Mouse (Mus musculus): ENCODE data around the gene Rbfox3. TPM values are rescaled to one million over a fixed set of nuclear protein-coding genes. Genes with fewer than 3 reads are reported as not detected.

Gene Rbfox3
- polyA plus RNA-seq, 1 experiment from 2014 or later, result 55.2 TPM

DNA sequence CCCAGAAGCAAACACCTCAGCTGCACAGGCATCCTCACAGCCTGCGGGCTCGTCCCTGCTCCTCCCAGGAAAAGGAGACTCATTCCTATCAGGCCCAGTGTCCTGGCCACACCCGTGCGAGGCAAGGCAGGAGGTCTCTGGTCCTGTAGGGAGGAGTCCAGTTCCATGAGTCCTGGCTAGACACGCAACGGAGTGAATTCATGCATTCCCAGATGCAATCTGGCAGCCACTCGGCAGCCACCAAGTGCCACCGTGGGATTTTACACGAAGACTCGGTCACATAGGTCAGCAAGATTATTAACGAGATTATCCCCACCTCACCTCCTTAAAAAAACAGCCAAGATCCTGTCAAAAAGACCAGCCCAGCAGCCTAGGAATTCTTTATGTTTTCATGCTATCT, 37.4 kb downstream of the Rbfox3 start:
- no peak for ATAC-seq (ENCODE audit: low FRiP score)
- Histone ChIP-seq H3K9me3 (peaks cover 7% of the 10 kb centered on the region; the same call in 1 of the 2 replicates), H3K4me3 (no peak overlapping the region), H3K27me3 (no peaks in the 10 kb centered on the region), H3K9ac (no peak overlapping the region), H3K4me2 (no peak overlapping the region), H3K4me1 (replicated peaks) (peaks cover 37% of the 10 kb centered on the region), H3K36me3 (no peaks in the 10 kb centered on the region), H3K27ac (peak overlapping the region; percentile 87)
- 52% methylated on average over 11 of the region's 11 CpGs for WGBS

DNA sequence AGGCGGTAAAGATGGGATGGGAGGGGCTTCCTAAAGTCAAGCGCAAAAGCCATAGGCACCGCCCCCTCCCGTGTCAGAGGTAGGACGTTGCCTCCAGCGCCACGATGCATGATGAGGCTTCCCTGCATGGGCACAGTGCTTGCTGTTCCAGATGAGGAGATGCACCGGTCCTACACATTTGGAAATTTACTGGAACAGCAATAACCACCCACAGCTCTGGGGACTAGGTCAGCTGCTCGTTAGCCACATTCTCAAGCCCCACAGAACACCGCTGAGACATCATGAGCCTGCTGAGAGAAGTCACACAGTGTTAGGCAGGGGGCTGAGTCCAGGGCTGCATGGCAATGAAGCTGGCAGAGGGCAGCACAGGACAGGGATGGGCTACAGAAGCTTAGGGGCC, 39.9 kb downstream of the Rbfox3 start:
- Histone ChIP-seq H3K36me3 (peaks cover 9% of the 10 kb centered on the region), H3K4me1 (replicated peaks) (peaks cover 33% of the 10 kb centered on the region), H3K4me3 (no peak overlapping the region), H3K27me3 (no peaks in the 10 kb centered on the region), H3K27ac (no peak overlapping the region), H3K9ac (no peak overlapping the region), H3K4me2 (no peak overlapping the region), H3K9me3 (no peaks in the 10 kb centered on the region)
- WGBS, result 77% methylated on average over 10 of the region's 10 CpGs
- ATAC-seq (ENCODE audit: low FRiP score), result no peak

DNA sequence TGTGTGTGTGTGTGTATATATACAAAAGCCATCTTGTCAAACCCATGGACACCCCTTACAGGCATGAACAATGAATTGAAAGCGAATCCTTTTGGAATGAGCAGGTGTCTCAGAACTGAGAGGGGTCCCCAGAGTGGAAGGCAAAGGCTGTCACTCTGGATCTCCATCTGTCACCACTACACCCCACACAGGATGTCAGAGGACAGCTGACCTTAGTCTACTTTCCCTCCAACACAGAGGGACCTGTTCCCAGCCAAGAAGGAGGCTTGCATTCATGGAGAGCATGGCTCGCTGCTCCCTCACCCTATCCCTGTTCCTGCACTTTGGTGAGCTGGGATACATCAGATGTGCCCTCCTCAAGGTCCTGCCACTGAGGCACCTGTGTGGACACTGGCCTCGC, 48.0 kb downstream of the Rbfox3 start:
- Histone ChIP-seq H3K36me3 (peaks cover 3% of the 10 kb centered on the region), H3K9me3 (no peaks in the 10 kb centered on the region), H3K4me2 (no peak overlapping the region), H3K27me3 (no peaks in the 10 kb centered on the region), H3K9ac (no peak overlapping the region), H3K4me1 (replicated peaks) (peaks cover 51% of the 10 kb centered on the region), H3K27ac (peak overlapping the region; percentile 35; the same call in 1 of the 2 replicates), H3K4me3 (no peak overlapping the region)
- ATAC-seq (ENCODE audit: low FRiP score), result no peak
- WGBS, result 72% methylated on average over 3 of the region's 3 CpGs

DNA sequence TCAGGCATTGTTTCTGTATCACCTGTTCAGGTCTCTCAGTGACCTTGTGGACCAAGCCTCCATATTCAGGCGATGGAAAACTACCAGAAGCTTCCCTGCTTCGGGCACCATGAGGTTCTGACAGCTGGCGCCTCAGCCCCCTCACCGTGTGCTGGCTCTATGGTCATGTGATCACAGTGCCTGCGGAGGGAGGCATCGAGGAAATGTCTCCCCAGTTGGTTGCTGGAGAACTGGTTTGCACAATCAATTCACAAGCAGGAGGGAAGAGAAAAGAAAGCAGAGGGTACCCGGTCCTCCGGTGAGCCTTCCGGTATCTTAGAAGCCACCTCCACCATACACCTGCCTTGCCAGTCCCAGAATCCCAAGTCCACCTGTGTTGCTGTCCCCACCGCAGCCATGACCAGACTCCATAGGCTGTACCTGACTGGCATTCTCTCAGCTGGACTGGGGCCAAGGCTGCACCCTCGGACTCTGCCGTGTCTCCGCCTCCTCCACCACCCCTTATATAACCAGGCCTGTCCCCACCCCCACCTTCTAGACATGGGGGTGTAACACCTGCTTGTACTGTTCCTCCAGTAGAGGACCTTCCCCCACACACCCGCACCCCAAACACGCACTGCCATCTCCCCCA, 49.5 kb downstream of the Rbfox3 start:
- no peak overlapping the region for H3K9ac ChIP-seq
- ATAC-seq (ENCODE audit: low FRiP score), result no peak
- no peaks in the 10 kb centered on the region for H3K36me3 ChIP-seq
- no peak overlapping the region for H3K27ac ChIP-seq
- H3K4me3 ChIP-seq, result no peak overlapping the region
- no peak overlapping the region for H3K4me2 ChIP-seq
- peaks cover 64% of the 10 kb centered on the region for H3K4me1 ChIP-seq (replicated peaks)
- H3K27me3 ChIP-seq, result no peaks in the 10 kb centered on the region
- 84% methylated on average over 15 of the region's 15 CpGs for WGBS
- no peaks in the 10 kb centered on the region for H3K9me3 ChIP-seq

DNA sequence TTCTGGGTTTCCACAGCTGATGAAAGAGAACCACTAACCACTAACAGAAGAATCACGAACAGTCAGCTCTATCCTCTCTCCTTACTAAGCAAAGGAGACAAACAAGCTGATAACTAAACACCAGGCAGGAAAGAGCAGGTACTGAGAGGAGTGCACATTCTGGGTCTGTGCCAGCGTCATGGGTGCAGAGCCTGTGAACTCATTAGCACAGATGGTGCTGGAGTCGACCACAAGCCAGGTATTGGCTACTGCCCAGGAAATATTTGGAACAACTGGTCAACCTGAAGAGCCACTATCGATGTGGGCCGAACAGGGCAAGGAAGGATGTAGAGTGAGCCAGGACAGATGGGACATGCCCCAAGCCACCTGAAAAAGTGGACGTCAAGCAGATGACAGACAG, 50.2 kb downstream of the Rbfox3 start:
- no peaks in the 10 kb centered on the region for H3K27me3 ChIP-seq
- H3K4me2 ChIP-seq, result no peak overlapping the region
- no peaks in the 10 kb centered on the region for H3K9me3 ChIP-seq
- peaks cover 70% of the 10 kb centered on the region for H3K4me1 ChIP-seq (replicated peaks)
- H3K27ac ChIP-seq, result peak overlapping the region; percentile 48; the same call in 1 of the 2 replicates
- H3K9ac ChIP-seq, result no peak overlapping the region
- ATAC-seq (ENCODE audit: low FRiP score), result no peak
- H3K36me3 ChIP-seq, result no peaks in the 10 kb centered on the region
- 89% methylated on average over 6 of the region's 6 CpGs for WGBS
- H3K4me3 ChIP-seq, result no peak overlapping the region

DNA sequence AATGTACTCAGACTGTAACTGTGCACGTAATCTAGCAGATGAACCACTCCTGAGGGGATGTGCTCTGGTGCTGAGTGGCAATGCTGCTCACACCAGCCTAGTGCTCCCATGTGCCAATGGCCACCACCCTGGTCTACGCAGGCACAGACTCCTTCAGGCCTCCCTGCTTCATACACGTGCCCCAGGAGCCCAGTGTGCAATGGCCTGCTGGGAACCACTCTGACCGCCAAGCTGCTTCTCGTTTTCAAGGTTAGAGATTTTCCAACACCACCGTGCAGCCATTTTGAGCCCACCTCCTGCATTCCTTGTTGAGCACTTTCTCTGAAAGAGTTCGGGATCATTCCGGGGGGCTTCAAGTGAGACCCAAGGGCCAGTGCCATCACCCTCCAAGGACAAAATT, 50.6 kb downstream of the Rbfox3 start:
- no peaks in the 10 kb centered on the region for H3K9me3 ChIP-seq
- no peaks in the 10 kb centered on the region for H3K36me3 ChIP-seq
- H3K27ac ChIP-seq, result peak overlapping the region; percentile 48; the same call in 1 of the 2 replicates
- no peak overlapping the region for H3K4me3 ChIP-seq
- no peak for ATAC-seq (ENCODE audit: low FRiP score)
- WGBS, result 87% methylated on average over 8 of the region's 8 CpGs
- H3K27me3 ChIP-seq, result no peaks in the 10 kb centered on the region
- H3K4me2 ChIP-seq, result no peak overlapping the region
- H3K9ac ChIP-seq, result no peak overlapping the region
- H3K4me1 ChIP-seq (replicated peaks), result peaks cover 70% of the 10 kb centered on the region

DNA sequence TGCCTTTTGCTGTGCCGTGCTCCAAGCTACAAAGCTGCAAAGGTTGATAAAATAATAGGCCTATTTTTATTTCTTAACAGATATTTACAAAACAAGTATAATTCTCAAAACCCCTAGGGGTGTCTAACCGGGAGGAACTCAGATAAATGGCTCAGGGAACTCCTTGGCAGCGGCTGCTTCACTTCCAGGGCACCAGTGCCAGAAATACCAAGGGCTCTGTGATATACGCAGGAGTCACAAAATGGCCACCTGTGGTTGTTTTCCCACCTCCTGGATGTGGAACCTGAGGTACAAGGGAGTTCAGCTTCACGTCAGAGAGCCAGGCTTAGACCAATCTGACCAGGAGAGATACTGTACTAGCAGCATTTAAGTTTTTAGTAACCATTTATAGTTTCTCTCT, 51.6 kb downstream of the Rbfox3 start:
- no peak overlapping the region for H3K27ac ChIP-seq
- no peaks in the 10 kb centered on the region for H3K27me3 ChIP-seq
- no peaks in the 10 kb centered on the region for H3K9me3 ChIP-seq
- ATAC-seq (ENCODE audit: low FRiP score), result no peak
- H3K4me3 ChIP-seq, result no peak overlapping the region
- no peak overlapping the region for H3K9ac ChIP-seq
- peaks cover 67% of the 10 kb centered on the region for H3K4me1 ChIP-seq (replicated peaks)
- WGBS, result 77% methylated on average over 5 of the region's 5 CpGs
- no peaks in the 10 kb centered on the region for H3K36me3 ChIP-seq
- H3K4me2 ChIP-seq, result no peak overlapping the region

DNA sequence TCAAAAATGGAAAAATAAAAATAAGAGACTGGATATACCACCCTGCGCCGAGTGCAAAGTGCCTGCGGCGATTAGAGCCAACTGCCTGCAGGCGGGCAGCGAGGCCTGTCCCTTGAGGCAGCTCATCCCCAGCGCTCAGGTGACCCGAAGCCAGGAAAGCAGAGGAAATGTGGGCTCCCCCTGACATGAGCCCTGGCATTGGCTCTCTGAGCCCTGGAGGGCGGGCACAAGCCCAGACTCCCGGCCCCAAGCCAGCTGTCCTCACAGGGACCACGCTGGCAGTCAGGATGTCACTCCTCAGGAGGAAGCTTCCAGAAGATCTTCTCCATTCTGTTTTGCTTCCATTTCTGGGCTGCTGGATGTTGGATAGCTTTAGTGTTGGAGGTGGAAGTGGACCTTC, 53.1 kb downstream of the Rbfox3 start:
- WGBS, result 59% methylated on average over 11 of the region's 11 CpGs
- H3K9me3 ChIP-seq, result no peaks in the 10 kb centered on the region
- H3K4me3 ChIP-seq, result no peak overlapping the region
- peaks cover 62% of the 10 kb centered on the region for H3K4me1 ChIP-seq (replicated peaks)
- H3K36me3 ChIP-seq, result no peaks in the 10 kb centered on the region
- H3K9ac ChIP-seq, result 0 out of 2 replicates have a peak overlapping the region, but pooled peaks have one; percentile 35
- ATAC-seq (ENCODE audit: low FRiP score), result no peak
- no peak overlapping the region for H3K4me2 ChIP-seq
- H3K27me3 ChIP-seq, result no peaks in the 10 kb centered on the region
- peak overlapping the region; percentile 73 for H3K27ac ChIP-seq

DNA sequence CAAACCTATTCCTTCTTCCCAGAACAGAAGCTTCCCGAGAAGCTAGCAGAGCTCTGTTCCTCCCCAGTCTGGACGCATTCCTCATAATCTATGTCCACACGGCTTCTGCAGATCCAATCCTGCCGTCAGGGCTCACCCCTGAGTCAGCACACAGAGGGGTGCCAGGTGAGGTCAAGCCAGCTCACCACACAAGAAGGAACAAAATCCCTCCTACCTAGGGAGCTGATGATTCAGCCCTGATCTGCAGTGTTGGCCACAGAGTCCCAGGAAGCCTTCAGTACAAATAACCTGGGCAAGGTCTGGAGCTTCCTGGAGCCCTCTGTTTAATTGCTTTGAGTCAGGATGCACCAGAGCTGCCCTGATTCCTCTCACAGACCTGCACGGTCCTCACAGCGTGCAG, 60.0 kb downstream of the Rbfox3 start:
- Histone ChIP-seq H3K9me3 (no peaks in the 10 kb centered on the region), H3K4me2 (no peak overlapping the region), H3K4me3 (no peak overlapping the region), H3K27ac (no peak overlapping the region), H3K27me3 (no peaks in the 10 kb centered on the region), H3K36me3 (no peaks in the 10 kb centered on the region; the same call in 1 of the 2 replicates), H3K9ac (no peak overlapping the region), H3K4me1 (replicated peaks) (peaks cover 35% of the 10 kb centered on the region)
- no peak for ATAC-seq (ENCODE audit: low FRiP score)
- 78% methylated on average over 6 of the region's 6 CpGs for WGBS

DNA sequence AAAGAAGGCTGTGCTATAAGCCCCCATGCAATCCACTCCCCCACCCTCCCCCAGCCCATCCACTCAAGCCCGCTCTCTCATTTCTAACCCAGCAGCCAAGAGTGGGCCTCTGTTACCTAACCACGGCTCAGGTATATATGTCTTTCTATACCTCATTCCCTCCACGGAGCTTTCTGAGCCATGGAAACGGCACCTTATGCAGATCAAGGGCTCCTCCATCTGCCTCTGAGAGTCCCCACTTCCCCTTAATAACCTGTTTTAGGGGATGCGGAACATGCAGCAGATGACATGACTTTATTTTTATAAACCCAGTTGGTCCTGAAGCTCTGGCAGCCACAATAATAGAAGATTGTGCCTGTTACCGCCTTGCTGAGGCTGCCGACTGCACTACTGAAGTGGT, 63.4 kb downstream of the Rbfox3 start:
- Histone ChIP-seq H3K4me2 (no peak overlapping the region), H3K9ac (peak overlapping the region; percentile 39; the same call in 1 of the 2 replicates), H3K36me3 (no peaks in the 10 kb centered on the region; the same call in 1 of the 2 replicates), H3K9me3 (no peaks in the 10 kb centered on the region), H3K27ac (peak overlapping the region; percentile 20; the same call in 1 of the 2 replicates), H3K4me1 (replicated peaks) (peaks cover 25% of the 10 kb centered on the region), H3K4me3 (no peak overlapping the region), H3K27me3 (no peaks in the 10 kb centered on the region)
- 72% methylated on average over 7 of the region's 7 CpGs for WGBS
- ATAC-seq (ENCODE audit: low FRiP score), result no peak

DNA sequence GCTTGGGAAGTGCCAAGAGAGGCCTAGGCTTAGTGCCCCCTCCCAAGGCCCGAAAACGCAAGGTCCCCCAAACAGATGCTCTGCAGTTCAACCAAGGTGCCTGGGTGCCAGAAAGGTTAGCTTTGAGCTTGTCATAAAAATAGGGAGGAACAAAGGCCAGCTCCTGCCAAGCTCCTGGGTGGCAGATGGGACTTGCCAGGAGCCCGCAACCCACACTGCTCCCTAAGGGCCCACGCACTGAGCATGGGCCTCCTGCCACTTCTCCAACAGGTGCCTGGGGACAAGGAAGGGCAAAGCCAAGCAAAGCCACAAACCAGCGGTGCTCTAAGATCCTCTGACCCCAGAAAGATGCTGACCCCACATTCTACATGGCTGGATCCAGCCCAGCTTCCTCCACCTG, 70.4 kb downstream of the Rbfox3 start:
- Histone ChIP-seq H3K27me3 (no peaks in the 10 kb centered on the region), H3K27ac (peak overlapping the region; percentile 40), H3K9ac (no peak overlapping the region), H3K4me3 (no peak overlapping the region), H3K4me1 (replicated peaks) (peaks cover 61% of the 10 kb centered on the region), H3K36me3 (no peaks in the 10 kb centered on the region), H3K4me2 (no peak overlapping the region), H3K9me3 (no peaks in the 10 kb centered on the region)
- no peak for ATAC-seq (ENCODE audit: low FRiP score)
- WGBS, result 69% methylated on average over 5 of the region's 5 CpGs

DNA sequence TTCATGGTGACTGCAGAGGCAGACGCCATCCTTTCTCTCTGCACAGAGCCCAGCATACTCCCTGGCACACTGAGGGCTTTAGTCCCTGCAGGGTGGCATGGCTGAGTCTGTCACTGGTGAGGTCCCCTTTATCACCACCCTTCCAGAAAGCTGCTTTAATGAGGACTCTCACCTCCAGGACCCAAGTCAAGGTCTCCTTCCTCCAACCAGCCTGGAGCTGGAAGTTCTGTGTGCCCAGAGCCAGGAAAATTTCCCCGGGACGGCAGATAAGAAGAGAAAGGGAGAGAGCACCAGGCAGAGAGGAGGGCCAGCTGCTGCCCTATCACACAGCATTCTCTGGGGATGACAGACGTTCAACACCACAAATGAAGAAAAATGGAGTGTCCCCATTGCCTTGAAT, 73.2 kb downstream of the Rbfox3 start:
- H3K4me2 ChIP-seq, result no peak overlapping the region
- peaks cover 75% of the 10 kb centered on the region for H3K4me1 ChIP-seq (replicated peaks)
- H3K27ac ChIP-seq, result peak overlapping the region; percentile 58
- no peak for ATAC-seq (ENCODE audit: low FRiP score)
- H3K36me3 ChIP-seq, result no peaks in the 10 kb centered on the region
- no peak overlapping the region for H3K4me3 ChIP-seq
- H3K9ac ChIP-seq, result no peak overlapping the region
- H3K27me3 ChIP-seq, result no peaks in the 10 kb centered on the region
- H3K9me3 ChIP-seq, result 0 out of 2 replicates have a peak, but pooled peaks cover 5% of the 10 kb centered on the region
- 34% methylated on average over 4 of the region's 4 CpGs for WGBS

DNA sequence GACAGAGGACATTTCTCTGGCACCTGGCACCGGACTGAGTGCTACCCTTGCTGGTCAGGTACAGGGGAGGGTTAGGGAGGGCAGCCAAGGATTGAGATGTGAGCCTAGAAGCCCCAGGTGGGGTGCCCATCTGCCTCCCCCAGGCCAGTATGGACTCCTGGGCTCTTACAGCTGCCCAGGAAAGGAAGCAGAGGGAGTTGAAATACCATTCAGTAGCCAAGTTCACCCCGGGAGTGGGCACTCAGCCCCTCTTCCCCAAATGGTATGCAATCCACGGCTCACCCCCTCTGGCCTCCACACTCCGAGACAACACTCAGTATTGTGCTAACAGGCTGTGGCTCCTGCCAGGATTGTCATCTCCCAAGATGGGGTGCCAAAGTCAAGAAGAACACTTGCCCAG, 74.5 kb downstream of the Rbfox3 start:
- no peak overlapping the region for H3K4me2 ChIP-seq
- H3K36me3 ChIP-seq, result no peaks in the 10 kb centered on the region
- no peaks in the 10 kb centered on the region for H3K27me3 ChIP-seq
- ATAC-seq (ENCODE audit: low FRiP score), result peak; percentile 36; the same call in 1 of the 2 replicates
- H3K9me3 ChIP-seq, result 0 out of 2 replicates have a peak, but pooled peaks cover 5% of the 10 kb centered on the region
- H3K4me1 ChIP-seq (replicated peaks), result peaks cover 78% of the 10 kb centered on the region
- no peak overlapping the region for H3K9ac ChIP-seq
- peak overlapping the region; percentile 50; the same call in 1 of the 2 replicates for H3K27ac ChIP-seq
- WGBS, result 62% methylated on average over 4 of the region's 4 CpGs
- no peak overlapping the region for H3K4me3 ChIP-seq
